8 mouse cellular contexts compared by ENCODE assay signal in genomic region chr11:90417921-90418320, GRCm38 (mm10). TPM values are rescaled to one million over a fixed set of nuclear protein-coding genes. Genes with fewer than 3 reads are reported as not detected.
DNase-seq lines count a peak whose midpoint lies in the region; ATAC-seq lines count a peak whose summit lies in the region.

No protein-coding gene starts in this region.

- H3K27ac ChIP-seq in intestine, embryonic 15.5 days, result no peak overlapping the region

- peak; percentile 99 for DNase-seq in adrenal gland, adult 18-20 months (ENCODE audit: low spot score in 2 of 2)
- DNase-seq in embryo, embryonic 11 days, result peak; percentile 98
- DNase-seq in gastrocnemius, postnatal 36 days, result peak; percentile 98
- peak; percentile 99 for DNase-seq in left cerebral cortex, postnatal 14 days (ENCODE audit: low spot score in 2 of 2)
- DNase-seq in mesoderm, embryonic 11.5 days (ENCODE audit: low read depth, low spot score), result peak; percentile 95
- DNase-seq in right cerebral cortex, postnatal 4 days, result peak; percentile 99
- DNase-seq in yolk sac, embryonic 10.5 days (ENCODE audit: low spot score), result peak; percentile 91

- H3K36me3 ChIP-seq in intestine, embryonic 15.5 days, result no peaks in the 10 kb centered on the region

- no peak overlapping the region for H3K9ac ChIP-seq in intestine, embryonic 15.5 days

- intact Hi-C loops in gastrocnemius, postnatal 36 days (cut with DNase I), result loop anchor here (1.0 kb wide), 1 partner anchor 26 kb away; no protein-coding TSS in a partner anchor
- intact Hi-C loops in left cerebral cortex, postnatal 14 days (cut with DNase I), result loop anchor here (1.0 to 5.0 kb wide), 2 partner anchors 28 to 194 kb away; partner anchors contain the start of gene Hlf

- peak; percentile 99 for ATAC-seq in intestine, embryonic 15.5 days

- 0% methylated on average over 42 of the region's 42 CpGs for WGBS in intestine, embryonic 15.5 days

- 0 out of 2 replicates have a peak, but pooled peaks cover 6% of the 10 kb centered on the region for H3K4me1 ChIP-seq in intestine, embryonic 15.5 days (replicated peaks)

- H3K27me3 ChIP-seq in intestine, embryonic 15.5 days (replicated peaks), result no peaks in the 10 kb centered on the region; the same call in 1 of the 2 replicates

- H3K9me3 ChIP-seq in intestine, embryonic 15.5 days, result no peaks in the 10 kb centered on the region

- peak overlapping the region; percentile 27 for H3K4me3 ChIP-seq in intestine, embryonic 15.5 days (replicated peaks)

- H3K4me2 ChIP-seq in intestine, embryonic 15.5 days (replicated peaks), result peak overlapping the region; percentile 73

RNA-seq across cellular contexts. Expression of gene Hlf, which starts 27.2 kb away (rescaled TPM):
- total RNA-seq in adrenal gland, adult 18-20 months (2021), result 10 to 100 TPM in 1 of 2 experiments, 1 to 10 TPM in 1; 8.9 to 14.8 TPM
- 1 to 10 TPM; 6.7 to 7.4 TPM for total RNA-seq in gastrocnemius, postnatal 36 days (2021)
- polyA plus RNA-seq in intestine, embryonic 15.5 days (2015; fragmentation: Nextera tagmentation; extraction: Ambion mirVana), result 1.3 and 1.6 TPM in 2 replicates
- 10 to 100 TPM; 82.2 to 96.9 TPM for total RNA-seq in left cerebral cortex, postnatal 14 days (2021)

Comparison
In these comparisons a context has a peak if more than half of its experiments do, and no peak if none do; other contexts are left out.
1. RNA of gene Hlf, which starts 27.2 kb away (total RNA-seq): 82.2 to 96.9 TPM in left cerebral cortex, postnatal 14 days; 8.9 to 14.8 TPM in adrenal gland, adult 18-20 months and 6.7 to 7.4 TPM in gastrocnemius, postnatal 36 days; every median in the first group is over 4 times any median in the second.
2. Peak in every context shown above with its lines, with median percentiles within 50 percentile points of each other: DNase-seq.